Mouse (Mus musculus): ENCODE measurements at regions not wholly inside any gene's neighbourhood (a gene's known extent, or its start where the extent isn't known, plus 50 kb on each side); places are given as distances from the start of the nearest gene placed in this dataset.

GRCm38 (mm10) chr2:21980177-21980576, 247.1 kb upstream of the Myo3a start:
- no peak for TF ChIP-seq CTCF (IDR thresholded peaks at IDR 0.05; ENCODE audit: insufficient read depth, low read length)
- TF ChIP-seq POLR2A (IDR thresholded peaks at IDR 0.05; ENCODE audit: borderline replicate concordance, extremely low read depth, low read depth, low read length) = no peak

All from lung, adult 2 months (tissue).